In genomic region chr16:91582307-91582706, GRCm38 (mm10) we compare ENCODE assay signal across 10 mouse cellular contexts. TPM values are rescaled to one million over a fixed set of nuclear protein-coding genes. Genes with fewer than 3 reads are reported as not detected.
DNase-seq lines count a peak whose midpoint lies in the region; ATAC-seq and TF ChIP-seq lines count a peak whose summit lies in the region.
"Had no signal": no experiment of that assay in that cellular context is flagged by ENCODE, and none has a peak within 500 bp of the region (broad histone marks: within the 10 kb centered on the region; RNA-seq: fewer than 3 reads in every experiment).

No protein-coding gene starts in this region.

- peaks cover 4% of the 10 kb centered on the region; the same call in 1 of the 2 replicates for H3K4me1 ChIP-seq in cerebellum, adult 2 months (ENCODE audit: control insufficient read depth, insufficient read depth, low read length)
- H3K4me1 ChIP-seq in limb, embryonic 11.5 days (ENCODE audit: control insufficient read depth, insufficient read depth, low read length) = no peaks in the 10 kb centered on the region
- peaks cover 4% of the 10 kb centered on the region; the same call in 1 of the 2 replicates for H3K4me1 ChIP-seq in limb, embryonic 10.5 days
- H3K4me1 ChIP-seq in liver, postnatal 0 days (ENCODE audit: insufficient read depth) = no peaks in the 10 kb centered on the region
- H3K4me1 ChIP-seq: heart, embryonic 15.5 days had no signal

- H3K4me2 ChIP-seq in limb, embryonic 11.5 days (ENCODE audit: low read depth, severe bottlenecking) = no peak overlapping the region
- H3K4me2 ChIP-seq in liver, postnatal 0 days (ENCODE audit: low read depth, low read length) = no peak overlapping the region
- H3K4me2 ChIP-seq: heart, embryonic 15.5 days had no signal

- no peak for TF ChIP-seq EP300 in liver, postnatal 0 days (IDR thresholded peaks at IDR 0.05; ENCODE audit: low read depth)

- no peaks in the 10 kb centered on the region for H3K9me3 ChIP-seq in limb, embryonic 11.5 days (ENCODE audit: control insufficient read depth, low read length)
- H3K9me3 ChIP-seq in limb, embryonic 10.5 days (replicated peaks) = no peaks in the 10 kb centered on the region
- no peaks in the 10 kb centered on the region for H3K9me3 ChIP-seq in liver, postnatal 0 days (ENCODE audit: low read length)
- H3K9me3 ChIP-seq: heart, embryonic 15.5 days had no signal

- no peak overlapping the region for H3K9ac ChIP-seq in limb, embryonic 11.5 days (ENCODE audit: low read length)
- no peak overlapping the region for H3K9ac ChIP-seq in liver, postnatal 0 days (replicated peaks)
- H3K9ac ChIP-seq: heart, embryonic 15.5 days had no signal

- H3K36me3 ChIP-seq in limb, embryonic 11.5 days (ENCODE audit: control insufficient read depth, insufficient read depth, low read length) = no peaks in the 10 kb centered on the region
- peaks cover 17% of the 10 kb centered on the region for H3K36me3 ChIP-seq in limb, embryonic 10.5 days
- H3K36me3 ChIP-seq in liver, postnatal 0 days (replicated peaks; ENCODE audit: insufficient read depth, low read length) = peaks cover 26% of the 10 kb centered on the region

- TF ChIP-seq POLR2A in cerebellum, adult 2 months (IDR thresholded peaks at IDR 0.05; ENCODE audit: borderline replicate concordance, insufficient read depth, low read length) = no peak
- no peak for TF ChIP-seq POLR2A in brain, embryonic 14.5 days (IDR thresholded peaks at IDR 0.05; ENCODE audit: borderline replicate concordance, extremely low read depth, insufficient read depth, insufficient read length, poor library complexity, severe bottlenecking)

- no peaks in the 10 kb centered on the region for H3K27me3 ChIP-seq in cerebellum, adult 2 months (ENCODE audit: control insufficient read depth, insufficient read depth, low read length)
- no peaks in the 10 kb centered on the region for H3K27me3 ChIP-seq in limb, embryonic 11.5 days (ENCODE audit: control insufficient read depth, insufficient read depth, low read length)
- H3K27me3 ChIP-seq in limb, embryonic 10.5 days (ENCODE audit: low read depth, poor library complexity, severe bottlenecking) = no peaks in the 10 kb centered on the region
- H3K27me3 ChIP-seq in liver, postnatal 0 days (ENCODE audit: insufficient read depth, low read length) = no peaks in the 10 kb centered on the region
- H3K27me3 ChIP-seq: heart, embryonic 15.5 days had no signal

- no peak for ATAC-seq in limb, embryonic 11.5 days (ENCODE audit: insufficient number of reproducible peaks, low FRiP score, low TSS enrichment, low read depth)
- ATAC-seq in liver, postnatal 0 days = no peak; the same call in 1 of the 2 replicates

- TF ChIP-seq CTCF in cerebellum, adult 2 months (IDR thresholded peaks at IDR 0.05; ENCODE audit: borderline replicate concordance, insufficient read depth, low read depth, low read length) = peak; percentile 18; the same call in 1 of the 2 replicates
- peak; percentile 50; the same call in 1 of the 2 replicates for TF ChIP-seq CTCF in brain, embryonic 14.5 days (IDR thresholded peaks at IDR 0.05; ENCODE audit: borderline replicate concordance, extremely low read depth, insufficient read depth, insufficient read length)
- TF ChIP-seq CTCF in liver, postnatal 0 days (IDR thresholded peaks at IDR 0.05; ENCODE audit: low read depth) = peak; percentile 84

- DNase-seq in cerebellum, adult 2 months = no peak
- no peak for DNase-seq in cerebellum, adult 9-10 months
- peak; percentile 64 for DNase-seq in limb, embryonic 11.5 days (ENCODE audit: low spot score)
- no peak for DNase-seq in limb, embryonic 10.5 days (ENCODE audit: low spot score)
- DNase-seq in brain, embryonic 14.5 days (ENCODE audit: low read depth) = peak; percentile 52
- DNase-seq in liver, postnatal 0 days = peak; percentile 70
- DNase-seq in frontal cortex, postnatal 10 days (ENCODE audit: low spot score in 2 of 2) = no peak
- DNase-seq in layer of hippocampus, adult 9-11 months = no peak

- H3K27ac ChIP-seq in cerebellum, adult 2 months (ENCODE audit: insufficient read depth, low read length) = no peak overlapping the region
- no peak overlapping the region for H3K27ac ChIP-seq in limb, embryonic 11.5 days (replicated peaks; ENCODE audit: low read depth, low read length)
- no peak overlapping the region for H3K27ac ChIP-seq in limb, embryonic 10.5 days
- no peak overlapping the region for H3K27ac ChIP-seq in liver, postnatal 0 days (ENCODE audit: low read depth)
- H3K27ac ChIP-seq: heart, embryonic 15.5 days; macrophage had no signal

- WGBS in cerebellum, adult 2 months = 71% methylated on average over 2 of the region's 2 CpGs
- WGBS in limb, embryonic 11.5 days = 77% methylated on average over 2 of the region's 2 CpGs
- WGBS in limb, embryonic 10.5 days = 68% methylated on average over 2 of the region's 2 CpGs
- WGBS in liver, postnatal 0 days (ENCODE audit: insufficient replicate concordance) = 64% methylated on average over 2 of the region's 2 CpGs

- no peak overlapping the region for H3K4me3 ChIP-seq in cerebellum, adult 2 months (replicated peaks; ENCODE audit: insufficient read depth, low read depth, low read length)
- no peak overlapping the region for H3K4me3 ChIP-seq in limb, embryonic 11.5 days (ENCODE audit: low read depth, low read length)
- no peak overlapping the region for H3K4me3 ChIP-seq in limb, embryonic 10.5 days
- no peak overlapping the region for H3K4me3 ChIP-seq in liver, postnatal 0 days (ENCODE audit: low read depth, low read length)
- H3K4me3 ChIP-seq: heart, embryonic 15.5 days had no signal

RNA-seq across cellular contexts. Expression of gene Tmem50b, which starts 15.3 kb away (rescaled TPM):
- polyA plus RNA-seq in cerebellum, adult 2 months (2012; rRNA removed) = 147 and 148 TPM in 2 replicates
- polyA plus RNA-seq in limb, embryonic 11.5 days (2014; fragmentation: Nextera tagmentation; extraction: Ambion mirVana) = 31.6 and 32.4 TPM in 2 replicates
- 19.8 and 25.7 TPM in 2 replicates for polyA plus RNA-seq in limb, embryonic 10.5 days (2016; fragmentation: Nextera tagmentation; extraction: Ambion mirVana)
- 52.3 and 55.4 TPM in 2 replicates for polyA plus RNA-seq in brain, embryonic 14.5 days (2012; rRNA removed)
- 8.6 and 9.8 TPM in 2 replicates for polyA plus RNA-seq in liver, postnatal 0 days (2015; fragmentation: Nextera tagmentation; extraction: Ambion mirVana)

RNA-seq across cellular contexts. Expression of gene Ifngr2, which starts 35.4 kb away (rescaled TPM):
- 33.9 and 34.5 TPM in 2 replicates for polyA plus RNA-seq in cerebellum, adult 2 months (2012; rRNA removed)
- 25.2 and 32.7 TPM in 2 replicates for polyA plus RNA-seq in limb, embryonic 11.5 days (2014; fragmentation: Nextera tagmentation; extraction: Ambion mirVana)
- 24.1 and 32.9 TPM in 2 replicates for polyA plus RNA-seq in limb, embryonic 10.5 days (2016; fragmentation: Nextera tagmentation; extraction: Ambion mirVana)
- 34.8 and 43.1 TPM in 2 replicates for polyA plus RNA-seq in brain, embryonic 14.5 days (2012; rRNA removed)
- polyA plus RNA-seq in liver, postnatal 0 days (2015; fragmentation: Nextera tagmentation; extraction: Ambion mirVana) = 18.2 and 20.8 TPM in 2 replicates

RNA-seq across cellular contexts. Expression of gene Dnajc28, which starts 36.5 kb away (rescaled TPM):
- polyA plus RNA-seq in cerebellum, adult 2 months (2012; rRNA removed) = 7.6 and 7.7 TPM in 2 replicates
- 3.9 and 6.4 TPM in 2 replicates for polyA plus RNA-seq in limb, embryonic 11.5 days (2014; fragmentation: Nextera tagmentation; extraction: Ambion mirVana)
- 3.0 and 4.6 TPM in 2 replicates for polyA plus RNA-seq in limb, embryonic 10.5 days (2016; fragmentation: Nextera tagmentation; extraction: Ambion mirVana)
- 3.6 and 3.9 TPM in 2 replicates for polyA plus RNA-seq in brain, embryonic 14.5 days (2012; rRNA removed)
- polyA plus RNA-seq in liver, postnatal 0 days (2015; fragmentation: Nextera tagmentation; extraction: Ambion mirVana) = 3.6 and 4.3 TPM in 2 replicates

Comparison
In these comparisons a context has a peak if more than half of its experiments do, and no peak if none do; other contexts are left out.
1. DNase-seq: peak in limb, embryonic 11.5 days (single experiment), brain, embryonic 14.5 days (single experiment) and liver, postnatal 0 days (single experiment); none in cerebellum, adult 2 months (0 of 2), cerebellum, adult 9-10 months (single experiment), limb, embryonic 10.5 days (single experiment), frontal cortex, postnatal 10 days (0 of 2) and layer of hippocampus, adult 9-11 months (single experiment).
2. CTCF ChIP-seq: peak in every context shown above with its lines; median percentile 84 in liver, postnatal 0 days; 50 in brain, embryonic 14.5 days; 18 in cerebellum, adult 2 months.